Mouse (Mus musculus): ENCODE measurements at regions not wholly inside any gene's neighbourhood (a gene's known extent, or its start where the extent isn't known, plus 50 kb on each side); places are given as distances from the start of the nearest gene placed in this dataset.

GRCm38 (mm10) chr2:9691906-9692305 is 189.1 kb upstream of the 4930412O13Rik start:
- no peak for DNase-seq

- DNase-seq = no peak
These were observed 187.7 kb upstream of the 4930412O13Rik start for GRCm38 (mm10) chr2:9693351-9693750.

- DNase-seq = no peak
These were observed 186.9 kb upstream of the 4930412O13Rik start for GRCm38 (mm10) chr2:9694178-9694577.

GRCm38 (mm10) chr2:9697591-9698345 is 183.3 kb upstream of the 4930412O13Rik start:
- no peak for DNase-seq

- DNase-seq = no peak
These were observed 176.8 kb upstream of the 4930412O13Rik start for GRCm38 (mm10) chr2:9704266-9704665.

GRCm38 (mm10) chr2:9709466-9709865 is 171.6 kb upstream of the 4930412O13Rik start:
- DNase-seq = no peak

- no peak for DNase-seq
These were observed 163.1 kb upstream of the 4930412O13Rik start for GRCm38 (mm10) chr2:9717904-9718303.

GRCm38 (mm10) chr2:9733243-9733642 is 147.8 kb upstream of the 4930412O13Rik start:
- DNase-seq = no peak

GRCm38 (mm10) chr2:9744181-9744580 is 136.9 kb upstream of the 4930412O13Rik start:
- no peak for DNase-seq

GRCm38 (mm10) chr2:9749829-9750788 is 130.9 kb upstream of the 4930412O13Rik start:
- no peak for DNase-seq

GRCm38 (mm10) chr2:9753691-9754090 is 127.4 kb upstream of the 4930412O13Rik start:
- no peak for DNase-seq

GRCm38 (mm10) chr2:9754153-9754552 is 126.9 kb upstream of the 4930412O13Rik start:
- no peak for DNase-seq

- no peak for DNase-seq
These were observed 123.2 kb upstream of the 4930412O13Rik start for GRCm38 (mm10) chr2:9757770-9758420.

- DNase-seq = no peak
These were observed 122.1 kb upstream of the 4930412O13Rik start for GRCm38 (mm10) chr2:9758983-9759382.

- no peak for DNase-seq
These were observed 121.5 kb upstream of the 4930412O13Rik start for GRCm38 (mm10) chr2:9759389-9760104.

GRCm38 (mm10) chr2:9780159-9780558 is 100.9 kb upstream of the 4930412O13Rik start:
- no peak for DNase-seq

GRCm38 (mm10) chr2:9782698-9783097 is 98.4 kb upstream of the 4930412O13Rik start:
- DNase-seq = no peak

GRCm38 (mm10) chr2:9791970-9792369 is 89.1 kb upstream of the 4930412O13Rik start:
- DNase-seq = no peak

GRCm38 (mm10) chr2:9792381-9792780 is 88.7 kb upstream of the 4930412O13Rik start:
- no peak for DNase-seq

GRCm38 (mm10) chr2:9795401-9795800 is 85.7 kb upstream of the 4930412O13Rik start:
- no peak for DNase-seq

- DNase-seq = no peak
These were observed 79.6 kb upstream of the 4930412O13Rik start for GRCm38 (mm10) chr2:9801484-9801883.

- DNase-seq = no peak
These were observed 76.7 kb upstream of the 4930412O13Rik start for GRCm38 (mm10) chr2:9804306-9804705.

GRCm38 (mm10) chr2:9805590-9805989 is 75.5 kb upstream of the 4930412O13Rik start:
- no peak for DNase-seq

All from kidney, adult 8-10 months (tissue).